Mouse (Mus musculus): ENCODE data around the gene Coro2a.

GRCm38 (mm10) chr4:46614641-46615040 is 12.6 kb upstream of the Coro2a start:
- no peak for TF ChIP-seq CTCF (IDR thresholded peaks at IDR 0.05; ENCODE audit: borderline replicate concordance, control insufficient read depth, extremely low read depth, insufficient read depth, low read length, poor library complexity)
- TF ChIP-seq POLR2A (IDR thresholded peaks at IDR 0.05; ENCODE audit: control insufficient read depth, extremely low read depth, insufficient read depth, low read length, poor library complexity) = no peak; the same call in 1 of the 2 replicates
